Mouse (Mus musculus) olfactory bulb, adult 2 months (tissue): ENCODE measurements around the gene Pxdc1.

Source experiments
- CTCF ChIP-seq: fragments of 200-500 bp; IDR thresholded peaks from 2 replicates; pipeline ENCODE4 v1.5.1; 2012; ENCODE audit warnings: low read depth, mild to moderate bottlenecking, low read length, moderate library complexity; ENCODE audit not compliant: insufficient read depth
- POLR2A ChIP-seq: fragments of 200-500 bp; IDR thresholded peaks from 2 replicates; pipeline ENCODE4 v1.6.1; 2012; ENCODE audit warnings: mild to moderate bottlenecking, low read depth, low read length, moderate library complexity; ENCODE audit not compliant: insufficient read depth

- TF ChIP-seq POLR2A: no peak
- no peak for TF ChIP-seq CTCF
Measured at GRCm38 (mm10) chr13:34643926-34644325, 9.4 kb downstream of the Pxdc1 start.
